Mouse (Mus musculus) lung, adult 2 months (tissue): ENCODE data around the gene Isoc2b.

Experiments used
- CTCF ChIP-seq: fragments of 200-500 bp; IDR thresholded peaks from 2 replicates; pipeline ENCODE4 v1.5.1; 2011; ENCODE audit warnings: mild to moderate bottlenecking, low read length, control low read depth; ENCODE audit not compliant: insufficient read depth
- POLR2A ChIP-seq: fragments of 200-500 bp; IDR thresholded peaks from 2 replicates; pipeline ENCODE4 v1.6.1; 2011; ENCODE audit warnings: low read depth, mild to moderate bottlenecking, control low read depth, low read length, borderline replicate concordance; ENCODE audit errors: extremely low read depth

GRCm38 (mm10) chr7:4842077-4842476, 28.0 kb downstream of the Isoc2b start:
- TF ChIP-seq CTCF (no peak), POLR2A (no peak)
